Mouse (Mus musculus): ENCODE results near the gene Frmd3.
"Not testable (repeated sequence)": the region's sequence is repeated elsewhere in the genome, so short reads cannot be mapped to it uniquely, and the experiment has no call there.

The Frmd3 gene

GRCm38 (mm10) chr4:74013211-74014047 lies at the start of gene Frmd3:
Gene Frmd3, plus strand, starts transcription at chr4:74013442.
- DNase-seq (ENCODE audit: low spot score) = peak; percentile 3

GRCm38 (mm10) chr4:73980454-73980853 lies 32.8 kb upstream of the Frmd3 start:
- DNase-seq (ENCODE audit: low spot score) = no peak

- no peak for DNase-seq (ENCODE audit: low spot score)
Measured at GRCm38 (mm10) chr4:74012277-74012676, 965 bp upstream of the Frmd3 start.

- no peak for DNase-seq (ENCODE audit: low spot score)
Measured at GRCm38 (mm10) chr4:74012700-74013099, 542 bp upstream of the Frmd3 start.

- no peak for DNase-seq (ENCODE audit: low spot score)
Measured at GRCm38 (mm10) chr4:74014048-74014500, 832 bp downstream of the Frmd3 start.

- DNase-seq (ENCODE audit: low spot score) = no peak
Measured at GRCm38 (mm10) chr4:74020084-74020483, 6.8 kb downstream of the Frmd3 start.

GRCm38 (mm10) chr4:74043226-74043625 lies 30.0 kb downstream of the Frmd3 start:
- DNase-seq (ENCODE audit: low spot score) = no peak

GRCm38 (mm10) chr4:74051692-74052091 lies 38.5 kb downstream of the Frmd3 start:
- DNase-seq (ENCODE audit: low spot score) = no peak

- no peak for DNase-seq (ENCODE audit: low spot score)
Measured at GRCm38 (mm10) chr4:74076727-74077126, 63.5 kb downstream of the Frmd3 start.

GRCm38 (mm10) chr4:74110816-74111215 lies 97.6 kb downstream of the Frmd3 start:
- DNase-seq (ENCODE audit: low spot score) = no peak

GRCm38 (mm10) chr4:74191528-74191927 lies 178.3 kb downstream of the Frmd3 start:
- no peak for DNase-seq (ENCODE audit: low spot score)

GRCm38 (mm10) chr4:74201281-74201811 lies 188.1 kb downstream of the Frmd3 start:
- DNase-seq (ENCODE audit: low spot score) = no peak

GRCm38 (mm10) chr4:74221780-74222179 lies 208.5 kb downstream of the Frmd3 start:
- not testable (repeated sequence) for DNase-seq (ENCODE audit: low spot score)

- no peak for DNase-seq (ENCODE audit: low spot score)
Measured at GRCm38 (mm10) chr4:74222360-74222759, 209.1 kb downstream of the Frmd3 start.

GRCm38 (mm10) chr4:74224210-74224609 lies 211.0 kb downstream of the Frmd3 start:
- DNase-seq (ENCODE audit: low spot score) = no peak

GRCm38 (mm10) chr4:74230994-74231393 lies 217.8 kb downstream of the Frmd3 start:
- no peak for DNase-seq (ENCODE audit: low spot score)

- peak; percentile 37 for DNase-seq (ENCODE audit: low spot score)
Measured at GRCm38 (mm10) chr4:74231405-74231804, 218.2 kb downstream of the Frmd3 start.

- DNase-seq (ENCODE audit: low spot score) = no peak
Measured at GRCm38 (mm10) chr4:74233534-74233933, 220.3 kb downstream of the Frmd3 start.

- DNase-seq (ENCODE audit: low spot score) = no peak
Measured at GRCm38 (mm10) chr4:74242176-74242575, 228.9 kb downstream of the Frmd3 start, which contains the start of gene Kdm4c. Gene Kdm4c, plus strand, starts transcription at chr4:74242497.

Measured in urinary bladder, postnatal 25 days (tissue).